Mouse (Mus musculus) CH12.LX (cell line): Measurements from ENCODE around the gene Ccdc57. TPM values are rescaled to one million over a fixed set of nuclear protein-coding genes. Genes with fewer than 3 reads are reported as not detected.
"Not testable (repeated sequence)": the region's sequence is repeated elsewhere in the genome, so short reads cannot be mapped to it uniquely, and the experiment has no call there.

Experiments
- DNase-seq: peaks from one replicate; pipeline ENCODE4 v3.0.0-alpha.2; 2013; ENCODE audit errors: extremely low read depth
- H3K27ac ChIP-seq: 2 replicates; pipeline ENCODE4 v1.5.1; 2012; ENCODE audit warnings: low read depth, mild to moderate bottlenecking, control low read depth, moderate library complexity; ENCODE audit not compliant: insufficient read depth
- H3K27me3 ChIP-seq: replicated peaks from 2 replicates; pipeline ENCODE3; 2012; ENCODE audit warnings: inconsistent platforms
- H3K36me3 ChIP-seq, 2 experiments: replicated peaks in 1 of 2; 2 replicates each; pipeline versions ENCODE3 to v1.6.1; 2012; ENCODE audit warnings: inconsistent platforms in 1 of 2, low read length in 1 of 2, mild to moderate bottlenecking in 1 of 2, mixed read lengths in 1 of 2, moderate library complexity in 1 of 2; ENCODE audit not compliant: control insufficient read depth in 1 of 2, insufficient read depth in 1 of 2
- H3K4me1 ChIP-seq, 2 experiments: 2 replicates each; pipeline ENCODE4 v1.6.1; 2012; ENCODE audit warnings: inconsistent platforms in 1 of 2, moderate library complexity in 1 of 2; ENCODE audit not compliant: insufficient read depth in 2 of 2, control insufficient read depth in 1 of 2
- H3K4me2 ChIP-seq: 2 replicates; pipeline ENCODE4 v1.6.1; 2012; ENCODE audit warnings: low read depth, mild to moderate bottlenecking, control low read depth; ENCODE audit not compliant: poor library complexity, insufficient read depth, severe bottlenecking
- H3K4me3 ChIP-seq, 3 experiments: fragments of 150-350 bp in 1 of 3; sonication (generic) in 1 of 3; replicated peaks in 1 of 3; 2 replicates each; pipeline versions ENCODE3 to v1.5.1; 2011 to 2012; ENCODE audit warnings: low read depth in 2 of 3, low read length in 2 of 3, mild to moderate bottlenecking in 2 of 3, moderate library complexity in 2 of 3, control low read depth in 1 of 3, improper control_type of control experiment in 1 of 3, inconsistent platforms in 1 of 3, mixed read lengths in 1 of 3; ENCODE audit not compliant: poor library complexity in 1 of 3
- H3K79me2 ChIP-seq: replicated peaks from 2 replicates; pipeline ENCODE4 v1.6.1; 2012; ENCODE audit warnings: mild to moderate bottlenecking, moderate library complexity; ENCODE audit not compliant: control insufficient read depth, poor library complexity, insufficient read depth, severe bottlenecking; ENCODE audit errors: extremely low read depth
- H3K9ac ChIP-seq: 2 replicates; pipeline ENCODE4 v1.6.1; 2012; ENCODE audit warnings: low read depth, mild to moderate bottlenecking, control low read depth, moderate library complexity; ENCODE audit not compliant: insufficient read depth
- H3K9me3 ChIP-seq: replicated peaks from 2 replicates; pipeline ENCODE3; 2012; ENCODE audit warnings: low read length, inconsistent platforms, mixed read lengths
- CHD1 ChIP-seq: IDR thresholded peaks from 2 replicates; pipeline ENCODE4 v1.6.1; 2012; ENCODE audit warnings: low read depth, low read length, improper control_type of control experiment, inconsistent platforms
- CHD2 ChIP-seq: IDR thresholded peaks from 2 replicates; pipeline ENCODE4 v1.6.1; 2011; ENCODE audit warnings: low read length, improper control_type of control experiment
- MAX ChIP-seq: IDR thresholded peaks from 2 replicates; pipeline ENCODE4 v1.6.1; 2011; ENCODE audit warnings: low read length, improper control_type of control experiment
- MEF2A ChIP-seq: IDR thresholded peaks from 2 replicates; pipeline ENCODE4 v1.6.1; 2014; ENCODE audit warnings: low read depth, mild to moderate bottlenecking, inconsistent platforms, low read length, improper control_type of control experiment, borderline replicate concordance
- RAD21 ChIP-seq: IDR thresholded peaks from 2 replicates; pipeline ENCODE4 v1.6.1; 2011; ENCODE audit warnings: low read depth, mild to moderate bottlenecking, low read length, improper control_type of control experiment, moderate library complexity
- RCOR1 ChIP-seq: conservative IDR thresholded peaks from 2 replicates; pipeline ENCODE4 v1.6.1; 2012; ENCODE audit warnings: low read depth, mild to moderate bottlenecking, inconsistent platforms, low read length, improper control_type of control experiment
- ZC3H11A ChIP-seq: IDR thresholded peaks from 2 replicates; pipeline ENCODE4 v1.6.1; 2012; ENCODE audit warnings: low read depth, mild to moderate bottlenecking, inconsistent platforms, low read length, improper control_type of control experiment
- ZKSCAN1 ChIP-seq: IDR thresholded peaks from 2 replicates; pipeline ENCODE4 v1.6.1; 2012; ENCODE audit warnings: low read depth, inconsistent platforms, low read length, improper control_type of control experiment, borderline replicate concordance
- ZMIZ1 ChIP-seq: IDR thresholded peaks from 2 replicates; pipeline ENCODE4 v1.6.1; 2012; ENCODE audit warnings: low read depth, mild to moderate bottlenecking, inconsistent platforms, low read length, improper control_type of control experiment
- ZNF384 ChIP-seq: IDR thresholded peaks from 2 replicates; pipeline ENCODE4 v1.6.1; 2012; ENCODE audit warnings: low read depth, low read length, improper control_type of control experiment, inconsistent platforms
- dilution Hi-C: fragments of 300-500 bp; cut with MboI; formaldehyde crosslinking; loops from 2 replicates; pipeline ENCODE4 v1.14.3; 2020; ENCODE audit warnings: low sequenced_read_pairs; ENCODE audit not compliant: extremely low pct_unique_long_range_greater_than_20kb, extremely low pct_ligation_motif_present
- in situ Hi-C: fragments of 300-500 bp; cut with MboI; formaldehyde crosslinking; loops from 3 replicates; pipeline ENCODE4 v1.14.3; 2019; ENCODE audit warnings: low sequenced_read_pairs, low pct_ligation_motif_present, low pct_unique_long_range_greater_than_20kb, mixed read lengths
- polyA plus RNA-seq: library from polyadenylated mRNA; unstranded; fragments of >175 nt; gene quantifications from 2 replicates; pipeline ENCODE4 v1.2.1, GENCODE M21; 2012; ENCODE audit warnings: low read depth; ENCODE audit not compliant: insufficient read length
- total RNA-seq, 2 experiments: library from RNA; depleted of rRNA; stranded (reverse); fragments of 300-350 nt in 1 of 2; fragments of >200 nt in 1 of 2; gene quantifications; 2 replicates each; pipeline ENCODE4 v1.2.3; 2012 to 2014

The Ccdc57 gene
- total and polyA plus RNA-seq, 3 experiments: 2.3 to 6.0 (median 5.4) TPM

DNA sequence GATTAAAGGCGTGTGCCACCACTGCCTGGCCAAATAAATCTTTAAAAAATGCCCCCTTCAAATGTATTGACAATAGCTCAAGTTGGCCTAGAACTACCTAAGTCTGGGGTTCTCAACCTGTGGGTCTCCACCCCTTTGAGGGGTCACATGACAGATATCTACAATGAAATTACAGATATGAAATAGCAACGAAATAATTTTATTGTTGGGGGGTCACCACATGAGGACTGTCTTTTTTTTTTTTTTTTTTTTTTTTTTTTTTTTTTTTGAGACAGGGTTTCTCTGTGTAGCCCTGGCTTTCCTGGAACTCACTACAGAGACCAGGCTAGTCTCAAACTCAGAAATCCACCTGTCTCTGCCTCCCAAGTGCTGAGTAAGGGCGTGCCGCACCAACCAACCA, 88.3 kb downstream of the Ccdc57 start:
- no peak for DNase-seq
- H3K4me1 ChIP-seq: no peaks in the 10 kb centered on the region
- no peak overlapping the region for H3K4me3 ChIP-seq
- H3K27ac ChIP-seq: no peak overlapping the region
- H3K79me2 ChIP-seq: no peaks in the 10 kb centered on the region
- H3K9me3 ChIP-seq: no peaks in the 10 kb centered on the region
- in situ Hi-C loops (no loop called here), dilution Hi-C loops (no loop called here)
- no peak overlapping the region for H3K9ac ChIP-seq
- TF ChIP-seq ZMIZ1: no peak
- peak; percentile 57; the same call in 1 of the 2 replicates for TF ChIP-seq ZNF384
- H3K36me3 ChIP-seq: peaks cover 0 to 8% of the 10 kb centered on the region in 2 experiments
- no peak overlapping the region for H3K4me2 ChIP-seq
- no peaks in the 10 kb centered on the region for H3K27me3 ChIP-seq

DNA sequence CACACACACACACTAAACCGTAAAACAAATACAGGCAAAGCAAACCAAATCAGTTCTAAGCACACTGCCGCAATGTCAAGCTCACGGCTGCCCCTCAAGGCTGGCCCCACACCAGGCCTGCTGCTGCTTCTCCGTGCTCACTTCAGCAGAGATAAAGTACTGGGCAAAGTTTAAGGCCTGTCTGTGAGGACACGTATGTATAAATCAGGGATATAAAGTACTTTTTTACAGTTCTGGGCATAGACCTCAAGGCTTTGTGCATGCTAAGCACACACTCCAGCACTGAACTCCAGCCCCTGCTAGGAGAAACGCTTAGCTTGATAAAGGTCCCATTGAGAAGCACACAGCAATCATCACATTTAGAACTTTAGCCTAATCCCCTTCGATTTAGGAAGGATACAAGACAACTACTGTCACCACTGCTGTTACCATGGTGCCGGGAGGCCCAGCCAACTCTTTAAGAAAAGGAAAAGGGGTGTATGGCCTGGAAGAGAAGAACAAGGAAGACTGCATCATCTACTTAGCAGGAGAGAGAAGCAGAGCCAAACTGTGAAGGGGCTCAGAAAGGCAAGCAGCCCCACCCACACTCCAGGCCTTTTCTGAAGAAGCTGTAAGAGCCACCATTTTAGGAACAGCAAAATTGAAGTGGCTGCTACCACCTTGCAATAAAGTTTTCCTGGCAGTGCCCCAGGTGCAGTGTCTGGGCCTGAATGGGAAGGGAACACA, 99.0 kb downstream of the Ccdc57 start:
- Histone ChIP-seq H3K27me3 (no peaks in the 10 kb centered on the region), H3K4me1 (0 out of 4 replicates have a peak, but pooled peaks cover 0 to 3% of the 10 kb centered on the region in 2 experiments), H3K9me3 (no peaks in the 10 kb centered on the region), H3K36me3 (peaks cover 0 to 12% of the 10 kb centered on the region in 2 experiments), H3K79me2 (no peaks in the 10 kb centered on the region), H3K9ac (no peak overlapping the region), H3K4me3 (no peak overlapping the region), H3K4me2 (no peak overlapping the region), H3K27ac (no peak overlapping the region)
- TF ChIP-seq RCOR1 (no peak), MAX (no peak), ZKSCAN1 (no peak), RAD21 (no peak), ZC3H11A (no peak), MEF2A (no peak), CHD1 (no peak), CHD2 (no peak), ZMIZ1 (no peak)
- no peak for DNase-seq
- dilution Hi-C loops: no loop called here
- in situ Hi-C loops: no loop called here

GRCm38 (mm10) chr11:120832962-120833361, 99.7 kb downstream of the Ccdc57 start:
- H3K4me1 ChIP-seq, dilution Hi-C loops, H3K79me2 ChIP-seq, H3K9me3 ChIP-seq, in situ Hi-C loops, H3K4me2 ChIP-seq, H3K27ac ChIP-seq, H3K4me3 ChIP-seq, DNase-seq, H3K9ac ChIP-seq, H3K27me3 ChIP-seq: not testable (repeated sequence)
- peaks cover 0 to 12% of the 10 kb centered on the region in 2 experiments for H3K36me3 ChIP-seq
